Mouse (Mus musculus) embryonic facial prominence, embryonic 13.5 days (tissue): ENCODE results near the gene Commd3. TPM values are rescaled to one million over a fixed set of nuclear protein-coding genes. Genes with fewer than 3 reads are reported as not detected.

ENCODE experiments used
- ATAC-seq: fragments of 200-750 bp; cut with Nextera tagmentation; 2 replicates; pipeline ENCODE4 v1.8.0; 2017; ENCODE audit warnings: low read depth; ENCODE audit not compliant: insufficient number of reproducible peaks, insufficient read depth, low FRiP score, low TSS enrichment
- H3K27ac ChIP-seq: fragments of 300-500 bp; sonication (generic); 2 replicates; pipeline ENCODE4 v1.5.1; 2015; ENCODE audit warnings: moderate library complexity, mild to moderate bottlenecking, inconsistent platforms
- H3K27me3 ChIP-seq: fragments of 300-500 bp; sonication (generic); 2 replicates; pipeline ENCODE4 v1.6.1; 2015; ENCODE audit warnings: mild to moderate bottlenecking, inconsistent platforms
- H3K36me3 ChIP-seq: fragments of 300-500 bp; sonication (generic); 2 replicates; pipeline ENCODE4 v1.6.1; 2015; ENCODE audit warnings: mild to moderate bottlenecking, inconsistent platforms
- H3K4me1 ChIP-seq: fragments of 300-500 bp; sonication (generic); 2 replicates; pipeline ENCODE4 v1.6.1; 2015; ENCODE audit warnings: inconsistent platforms
- H3K4me2 ChIP-seq: fragments of 300-500 bp; sonication (generic); 2 replicates; pipeline ENCODE4 v1.6.1; 2015; ENCODE audit warnings: moderate library complexity, mild to moderate bottlenecking, inconsistent platforms
- H3K4me3 ChIP-seq: fragments of 300-500 bp; sonication (generic); 2 replicates; pipeline ENCODE4 v1.5.1; 2015; ENCODE audit warnings: mild to moderate bottlenecking, inconsistent platforms
- H3K9ac ChIP-seq: fragments of 300-500 bp; sonication (generic); 2 replicates; pipeline ENCODE4 v1.6.1; 2015; ENCODE audit warnings: mild to moderate bottlenecking, inconsistent platforms
- H3K9me3 ChIP-seq: fragments of 300-500 bp; sonication (generic); 2 replicates; pipeline ENCODE4 v1.6.1; 2016; ENCODE audit warnings: inconsistent platforms
- WGBS: fragments of 180-500 bp; shearing (Covaris S2); methylation state at CpG from one replicate; pipeline ENCODE4 v1.1.7; 2015; ENCODE audit warnings: mixed read lengths; 5-methylcytosine and 5-hydroxymethylcytosine counted together
- polyA plus RNA-seq: library from polyadenylated mRNA; unstranded; fragments of >200 nt; fragmentation: Nextera tagmentation; extraction: Ambion mirVana; gene quantifications from 2 replicates; pipeline ENCODE4 v1.2.1, GENCODE M21; 2015

Gene Commd3
- polyA plus RNA-seq, result 238 and 240 TPM in 2 replicates

DNA sequence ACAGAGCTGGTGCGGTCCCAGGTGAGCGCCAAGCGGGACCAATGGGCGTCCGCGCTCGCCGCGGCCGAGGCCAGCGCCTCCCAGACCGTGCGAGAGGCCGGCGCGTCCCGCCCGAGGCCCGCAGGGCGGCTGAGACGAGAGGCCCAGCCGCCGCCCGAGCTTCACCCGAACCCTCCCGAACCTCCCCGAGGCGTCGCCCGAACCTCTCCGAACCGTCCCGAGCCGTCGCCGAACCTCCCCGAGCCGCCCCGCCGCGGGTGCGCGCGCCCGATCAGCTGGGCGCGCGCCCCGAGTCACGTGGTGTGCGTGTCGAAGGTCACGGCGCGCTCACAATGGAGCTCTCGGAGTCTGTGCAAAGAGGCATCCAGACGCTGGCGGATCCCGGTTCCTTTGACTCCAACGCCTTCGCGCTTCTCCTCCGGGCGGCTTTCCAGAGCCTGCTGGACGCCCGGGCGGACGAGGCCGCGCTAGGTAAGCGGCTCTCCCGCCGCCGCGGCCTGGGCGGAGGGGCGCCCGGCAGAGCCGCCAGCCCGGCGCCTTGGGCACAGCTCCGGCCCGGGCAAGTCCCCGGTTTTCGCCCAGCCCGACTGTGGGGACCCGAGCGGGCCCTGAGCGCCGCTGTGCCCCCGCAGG is at the start of gene Commd3:
TSS of gene Commd3 (plus strand) at position 252 of the 633 bp plus-strand sequence.
- peak within 1 kb of the TSS; percentile 93 for H3K4me3 ChIP-seq
- no peaks in the 10 kb centered on the region for H3K36me3 ChIP-seq
- H3K4me1 ChIP-seq, result peaks cover 11% of the 10 kb centered on the region
- H3K4me2 ChIP-seq, result peak within 1 kb of the TSS; percentile 75
- under 1% methylated on average over 91 of the region's 91 CpGs for WGBS
- H3K27ac ChIP-seq, result peak within 1 kb of the TSS; percentile 95
- H3K27me3 ChIP-seq, result peaks cover 7% of the 10 kb centered on the region; the same call in 1 of the 2 replicates
- H3K9ac ChIP-seq, result peak within 1 kb of the TSS; percentile 96
- peak; percentile 88 for ATAC-seq
- no peaks in the 10 kb centered on the region for H3K9me3 ChIP-seq

DNA sequence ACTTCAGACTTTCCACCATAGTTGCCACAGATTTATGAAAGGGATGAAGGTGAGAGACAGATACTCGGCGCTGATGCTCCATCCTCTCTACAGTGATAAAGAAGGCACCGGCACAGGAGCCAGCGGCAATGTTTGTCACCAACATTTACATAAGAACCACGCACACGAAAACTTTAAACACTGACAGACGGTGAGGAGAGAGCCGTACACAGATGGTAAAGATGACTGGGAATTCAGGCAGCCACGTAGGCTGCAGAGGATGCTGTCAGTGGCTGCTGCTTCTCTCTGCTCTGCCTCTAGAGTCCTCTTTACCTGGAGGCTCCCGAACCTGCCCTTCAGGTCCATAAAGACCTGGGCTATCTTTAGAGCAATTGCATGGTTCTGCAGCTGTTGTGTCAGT is 49.0 kb upstream of the Commd3 start:
- Histone ChIP-seq H3K27ac (no peak overlapping the region), H3K36me3 (no peaks in the 10 kb centered on the region), H3K4me2 (no peak overlapping the region), H3K27me3 (no peaks in the 10 kb centered on the region), H3K9ac (no peak overlapping the region), H3K9me3 (no peaks in the 10 kb centered on the region), H3K4me1 (no peaks in the 10 kb centered on the region), H3K4me3 (no peak overlapping the region)
- no peak for ATAC-seq
- WGBS, result 60% methylated on average over 10 of the region's 10 CpGs

DNA sequence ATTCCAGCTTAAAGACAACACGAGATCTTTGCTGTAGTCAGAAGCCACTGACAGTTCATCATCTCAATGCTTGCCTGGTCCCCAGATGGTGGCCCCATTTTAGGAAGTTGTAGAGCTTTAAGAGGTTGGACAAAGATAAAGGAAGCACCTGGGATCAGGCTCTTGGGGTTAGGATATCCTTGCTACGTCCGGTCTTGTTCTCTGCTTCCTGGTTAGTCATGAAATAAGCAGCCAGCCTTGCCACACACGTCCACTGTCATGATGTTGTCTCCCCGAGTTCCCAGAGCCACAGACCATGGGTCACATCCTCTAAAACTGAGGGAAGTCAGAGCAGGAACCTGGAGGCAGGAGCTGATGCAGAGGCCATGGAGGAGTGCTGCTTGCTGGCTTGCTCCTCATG is 41.6 kb upstream of the Commd3 start:
- Histone ChIP-seq H3K27ac (no peak overlapping the region), H3K9me3 (no peaks in the 10 kb centered on the region), H3K4me1 (no peaks in the 10 kb centered on the region), H3K9ac (no peak overlapping the region), H3K27me3 (no peaks in the 10 kb centered on the region), H3K36me3 (no peaks in the 10 kb centered on the region), H3K4me3 (no peak overlapping the region), H3K4me2 (no peak overlapping the region)
- no peak for ATAC-seq
- 85% methylated on average over 5 of the region's 5 CpGs for WGBS

DNA sequence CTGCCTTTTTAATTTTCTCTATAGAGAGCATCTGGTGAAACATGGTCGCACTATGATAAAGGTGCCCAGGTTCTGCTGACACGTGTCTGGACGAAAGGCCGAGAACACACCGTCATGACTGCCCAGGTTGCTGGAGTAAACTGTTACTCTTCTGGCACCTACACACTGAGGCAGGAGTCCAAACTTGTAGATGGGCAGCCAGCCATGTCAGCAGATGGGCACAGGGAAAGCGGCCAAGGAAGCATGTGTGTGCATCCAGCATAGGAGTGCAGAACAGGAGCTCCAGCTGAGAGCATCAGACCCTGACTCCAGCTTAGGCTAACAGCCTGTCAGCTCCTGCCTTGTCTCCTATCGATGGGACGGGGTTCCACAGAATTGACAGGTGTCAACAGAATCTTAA is 37.1 kb upstream of the Commd3 start:
- Histone ChIP-seq H3K9ac (no peak overlapping the region), H3K27ac (no peak overlapping the region), H3K4me2 (no peak overlapping the region), H3K4me3 (no peak overlapping the region), H3K9me3 (peaks cover 5% of the 10 kb centered on the region), H3K4me1 (no peaks in the 10 kb centered on the region), H3K27me3 (no peaks in the 10 kb centered on the region), H3K36me3 (no peaks in the 10 kb centered on the region)
- ATAC-seq, result no peak
- 87% methylated on average over 8 of the region's 8 CpGs for WGBS

DNA sequence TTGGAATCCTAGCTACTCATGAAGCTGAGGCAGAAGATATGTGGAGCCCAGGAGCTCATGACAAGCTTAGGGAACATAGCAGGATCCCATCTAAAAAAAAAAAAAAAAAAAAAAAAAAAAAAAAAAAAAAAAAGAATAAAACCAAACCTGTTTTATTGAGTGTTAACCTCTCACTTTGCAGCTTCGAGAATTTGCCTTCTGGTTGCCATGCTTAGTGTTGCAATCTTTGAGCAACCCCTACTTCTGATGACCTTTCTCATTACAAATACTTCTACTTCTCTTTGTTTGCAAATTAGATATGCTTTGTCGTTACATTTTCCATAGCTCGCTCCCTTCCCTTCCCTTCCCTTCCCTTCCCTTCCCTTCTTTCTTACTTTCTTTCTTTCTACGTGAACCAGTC is 23.6 kb upstream of the Commd3 start:
- Histone ChIP-seq H3K4me1 (no peaks in the 10 kb centered on the region), H3K27ac (no peak overlapping the region), H3K9me3 (no peaks in the 10 kb centered on the region), H3K36me3 (no peaks in the 10 kb centered on the region), H3K4me2 (no peak overlapping the region), H3K4me3 (no peak overlapping the region), H3K9ac (no peak overlapping the region), H3K27me3 (peaks cover 6% of the 10 kb centered on the region)
- WGBS, result 85% methylated on average over 4 of the region's 4 CpGs
- ATAC-seq, result no peak

DNA sequence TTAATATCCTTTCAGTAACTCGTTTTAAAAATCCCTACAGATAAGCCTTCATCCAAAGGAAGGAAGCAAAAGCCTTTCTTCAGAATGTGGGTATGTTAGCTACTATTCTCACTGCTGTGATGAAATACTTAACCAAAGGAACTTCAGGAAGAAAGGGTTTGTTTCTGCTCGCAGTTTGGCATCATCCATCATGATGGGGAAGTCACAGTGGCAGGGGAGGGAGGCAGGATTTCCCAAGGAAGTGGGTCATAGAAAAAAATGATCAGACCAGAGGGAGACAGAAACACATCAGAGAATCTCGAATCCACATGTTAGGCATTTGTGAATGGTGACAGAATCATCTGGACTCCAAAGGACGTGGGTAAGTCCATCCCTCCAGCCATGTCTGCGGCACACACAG is 17.4 kb upstream of the Commd3 start:
- 79% methylated on average over 5 of the region's 5 CpGs for WGBS
- Histone ChIP-seq H3K4me1 (no peaks in the 10 kb centered on the region), H3K27me3 (no peaks in the 10 kb centered on the region), H3K9ac (no peak overlapping the region), H3K9me3 (no peaks in the 10 kb centered on the region), H3K36me3 (no peaks in the 10 kb centered on the region), H3K27ac (no peak overlapping the region), H3K4me2 (no peak overlapping the region), H3K4me3 (no peak overlapping the region)
- no peak for ATAC-seq

GRCm38 (mm10) chr2:18664003-18664402 is 8.2 kb upstream of the Commd3 start:
- H3K36me3 ChIP-seq, result no peaks in the 10 kb centered on the region
- no peak for ATAC-seq
- no peaks in the 10 kb centered on the region for H3K9me3 ChIP-seq
- H3K27me3 ChIP-seq, result no peaks in the 10 kb centered on the region; the same call in 1 of the 2 replicates
- 91% methylated on average over 3 of the region's 3 CpGs for WGBS
- H3K4me2 ChIP-seq, result no peak overlapping the region
- H3K4me3 ChIP-seq, result no peak overlapping the region
- no peak overlapping the region for H3K9ac ChIP-seq
- H3K27ac ChIP-seq, result no peak overlapping the region
- no peaks in the 10 kb centered on the region for H3K4me1 ChIP-seq

DNA sequence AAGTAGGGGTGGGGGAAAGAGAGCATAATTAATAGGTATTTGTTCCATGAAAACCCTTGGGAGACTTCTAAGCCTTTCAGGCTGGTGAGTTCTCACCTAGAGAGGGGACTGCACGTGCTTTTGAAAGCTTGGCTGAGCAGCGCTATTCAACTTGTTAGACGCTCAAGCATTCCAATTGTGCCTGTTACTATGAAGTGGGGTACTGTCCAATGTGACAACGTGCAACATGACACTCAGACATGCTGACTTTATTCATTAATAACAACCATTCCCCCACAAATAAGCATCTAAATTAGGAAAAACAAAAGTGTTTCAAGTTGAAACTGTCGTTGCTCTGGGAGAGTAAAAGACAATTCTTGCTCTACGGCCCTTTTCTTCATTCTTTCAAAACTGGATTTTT is 1.1 kb upstream of the Commd3 start:
- Histone ChIP-seq H3K9ac (no peak overlapping the region), H3K27ac (no peak overlapping the region), H3K36me3 (no peaks in the 10 kb centered on the region), H3K9me3 (no peaks in the 10 kb centered on the region), H3K4me3 (no peak overlapping the region), H3K27me3 (peaks cover 7% of the 10 kb centered on the region; the same call in 1 of the 2 replicates), H3K4me2 (no peak overlapping the region), H3K4me1 (peaks cover 10% of the 10 kb centered on the region)
- WGBS, result 16% methylated on average over 6 of the region's 6 CpGs
- no peak for ATAC-seq

DNA sequence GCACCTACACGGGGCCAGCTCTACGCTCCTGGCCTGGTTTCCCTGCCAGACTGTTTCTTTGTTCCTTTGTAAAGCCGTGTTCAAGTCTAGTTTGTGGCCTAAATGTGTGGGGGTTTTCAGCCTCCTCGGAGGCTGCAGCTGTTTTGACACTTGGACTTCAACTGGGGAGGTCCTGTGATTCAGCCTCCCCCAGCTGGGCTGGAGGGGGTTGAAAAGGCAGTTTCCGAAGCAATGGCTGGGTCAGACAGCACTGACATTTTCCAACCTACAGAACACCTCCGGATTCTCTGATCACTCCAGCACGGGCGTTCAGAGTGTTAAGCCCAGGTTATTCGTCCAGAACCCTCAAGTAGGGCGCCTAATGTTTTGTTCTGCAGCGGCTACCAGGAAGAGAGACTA is 581 bp downstream of the Commd3 start:
- under 1% methylated on average over 11 of the region's 11 CpGs for WGBS
- Histone ChIP-seq H3K4me3 (peak overlapping the region; percentile 93), H3K36me3 (no peaks in the 10 kb centered on the region), H3K4me1 (peaks cover 11% of the 10 kb centered on the region), H3K9ac (peak overlapping the region; percentile 96), H3K27me3 (peaks cover 7% of the 10 kb centered on the region; the same call in 1 of the 2 replicates), H3K9me3 (no peaks in the 10 kb centered on the region), H3K4me2 (peak overlapping the region; percentile 75), H3K27ac (peak overlapping the region; percentile 95)
- ATAC-seq, result no peak

- Histone ChIP-seq H3K9me3 (no peaks in the 10 kb centered on the region), H3K36me3 (no peaks in the 10 kb centered on the region), H3K27me3 (peaks cover 10% of the 10 kb centered on the region; the same call in 1 of the 2 replicates), H3K9ac (no peak overlapping the region), H3K4me1 (peaks cover 19% of the 10 kb centered on the region), H3K4me3 (no peak overlapping the region), H3K4me2 (peak overlapping the region; percentile 75), H3K27ac (no peak overlapping the region)
- WGBS, result 38% methylated on average over 4 of the region's 4 CpGs
- no peak for ATAC-seq
These were observed 1.6 kb downstream of the Commd3 start for GRCm38 (mm10) chr2:18673766-18674165.

- 54% methylated on average over 4 of the region's 4 CpGs for WGBS
- H3K27ac ChIP-seq, result no peak overlapping the region
- ATAC-seq, result no peak
- no peak overlapping the region for H3K9ac ChIP-seq
- H3K4me1 ChIP-seq, result peaks cover 19% of the 10 kb centered on the region
- no peaks in the 10 kb centered on the region for H3K36me3 ChIP-seq
- peak overlapping the region; percentile 75 for H3K4me2 ChIP-seq
- H3K27me3 ChIP-seq, result peaks cover 15% of the 10 kb centered on the region
- no peaks in the 10 kb centered on the region for H3K9me3 ChIP-seq
- H3K4me3 ChIP-seq, result no peak overlapping the region
These were observed 2.2 kb downstream of the Commd3 start for GRCm38 (mm10) chr2:18674193-18674902.
